Mouse (Mus musculus) cerebellum, postnatal 4 days (tissue): ENCODE measurements around the gene Pop5.

ENCODE experiments used
- DNase-seq, 2 experiments: peaks; one replicate each; pipeline ENCODE4 v3.0.0; 2022; ENCODE audit warnings: low spot score in 2 of 2, mixed read lengths in 1 of 2

Gene Pop5

DNA sequence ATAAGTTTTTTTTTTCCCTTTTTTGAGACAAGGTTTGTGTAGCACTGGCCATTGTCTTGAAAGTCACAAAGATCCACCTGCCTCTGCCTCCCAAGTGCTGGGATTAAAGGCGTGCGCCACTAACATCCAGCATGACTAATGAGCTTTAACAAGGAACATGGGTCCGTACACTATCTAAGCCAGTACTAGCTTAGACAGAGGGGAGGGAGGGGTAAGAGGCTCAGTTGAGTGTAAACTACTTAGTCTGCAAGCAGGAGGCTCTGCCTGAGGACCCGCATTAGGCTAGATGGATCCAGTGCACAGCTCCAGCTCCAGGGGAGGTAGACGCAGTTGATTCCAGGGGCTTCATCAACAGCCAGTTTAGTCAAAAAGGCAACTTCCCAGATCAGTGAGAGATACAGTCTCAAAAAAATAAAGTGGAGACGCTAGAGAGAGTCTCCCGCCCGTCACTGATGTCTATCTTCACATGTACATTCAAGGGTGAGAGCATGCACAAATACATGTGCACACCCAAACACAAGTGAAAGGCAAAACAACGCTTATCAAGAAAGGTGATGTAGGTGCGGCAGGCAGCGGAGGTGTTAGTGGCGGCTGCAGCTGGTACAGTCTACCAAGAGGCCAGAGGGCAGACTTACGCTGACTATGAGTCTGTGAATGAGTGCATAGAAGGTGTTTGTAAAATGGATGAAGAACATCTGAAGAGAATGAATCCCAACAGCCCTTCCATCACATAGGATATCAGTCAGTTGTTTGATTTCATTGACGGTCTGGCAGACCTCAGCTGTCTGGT is 27.1 kb downstream of the Pop5 start:
- no peak for DNase-seq

DNA sequence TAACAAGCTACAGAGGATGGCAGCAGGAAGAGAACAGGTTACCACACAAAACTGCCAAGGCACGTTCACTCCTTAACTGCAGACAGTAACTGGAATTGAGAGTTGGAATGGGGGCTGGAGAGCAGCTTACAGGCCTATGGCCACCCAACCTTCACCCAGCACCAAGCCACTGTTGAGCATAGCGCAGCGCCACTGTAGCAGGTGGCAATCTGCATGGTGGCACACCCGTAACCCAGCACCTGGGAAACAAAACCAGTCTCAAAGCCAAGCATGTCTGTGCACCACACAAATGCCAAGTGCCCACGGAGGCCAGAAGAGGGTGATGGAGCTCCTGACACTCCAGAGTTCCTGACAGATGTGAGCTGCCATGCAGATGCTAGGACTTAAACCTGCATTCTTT is 30.7 kb downstream of the Pop5 start:
- DNase-seq, result no peak

DNA sequence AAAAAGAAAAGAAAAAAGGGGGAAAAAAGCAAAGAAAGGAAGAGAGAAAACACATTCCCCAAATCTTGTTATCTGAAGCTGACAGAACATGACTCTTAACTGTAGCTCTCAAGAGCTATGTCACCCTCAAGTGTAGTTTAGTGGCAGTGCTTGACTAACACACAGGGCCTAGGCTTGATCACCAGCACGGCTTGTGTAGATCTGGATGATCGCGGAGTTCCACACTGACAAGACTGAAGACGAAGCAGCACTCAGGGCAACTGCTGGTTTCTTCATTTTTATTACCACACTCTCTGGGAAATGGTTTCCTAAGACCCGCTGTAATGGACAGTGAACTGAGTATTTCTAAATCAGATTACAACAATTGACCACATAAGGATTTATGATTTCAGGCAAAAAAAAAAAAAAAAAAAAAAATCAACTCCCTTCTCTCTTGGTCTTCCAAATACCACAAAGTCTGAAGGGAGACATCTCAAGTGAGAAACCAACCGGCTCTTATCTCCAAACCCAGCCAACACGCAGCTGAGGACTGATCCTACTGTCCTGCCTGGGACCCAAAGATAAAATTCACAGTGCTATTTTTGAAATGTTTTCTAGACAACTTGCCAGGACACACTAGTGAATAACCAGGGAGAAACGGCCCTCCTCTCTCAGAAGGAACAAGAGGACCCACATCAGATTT is 31.3 kb downstream of the Pop5 start:
- no peak for DNase-seq

GRCm38 (mm10) chr5:115267469-115268045 is 31.9 kb downstream of the Pop5 start:
- no peak for DNase-seq

- no peak for DNase-seq
Observed at GRCm38 (mm10) chr5:115268266-115268665, 32.6 kb downstream of the Pop5 start.

GRCm38 (mm10) chr5:115269969-115270368 is 34.3 kb downstream of the Pop5 start:
- no peak for DNase-seq

- DNase-seq, result peak in 1 of 2 experiments; percentile 25
Observed at GRCm38 (mm10) chr5:115271931-115272811, 36.5 kb downstream of the Pop5 start.

GRCm38 (mm10) chr5:115272812-115273548 is 37.3 kb downstream of the Pop5 start, which contains the start of gene Rnf10:
Gene Rnf10 (minus strand): TSS chr5:115272898.
- peak; percentile 94 to 99 for DNase-seq

GRCm38 (mm10) chr5:115273549-115274135 is 38.0 kb downstream of the Pop5 start:
- no peak for DNase-seq

DNA sequence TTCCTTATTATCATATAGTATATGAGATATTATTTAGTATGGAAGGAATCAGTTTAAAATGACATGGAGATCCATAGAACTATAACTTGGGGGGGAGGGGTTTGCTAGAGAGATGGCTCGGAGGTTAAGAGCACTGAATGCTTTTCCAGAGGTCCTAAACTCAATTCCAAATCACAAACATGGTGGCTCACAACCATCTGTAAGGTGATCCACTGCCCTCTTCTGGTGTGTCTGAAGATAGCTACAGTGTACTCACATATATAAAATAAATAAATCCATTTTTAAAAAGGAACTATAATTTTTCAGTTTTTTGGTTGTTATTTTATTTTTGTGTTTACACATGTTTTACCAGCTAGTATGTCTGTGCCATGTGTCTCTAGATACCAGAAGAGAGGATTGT is 38.7 kb downstream of the Pop5 start:
- DNase-seq, result no peak

GRCm38 (mm10) chr5:115274771-115275170 is 39.1 kb downstream of the Pop5 start:
- DNase-seq, result no peak

- peak in 1 of 2 experiments; percentile 28 for DNase-seq
Observed at GRCm38 (mm10) chr5:115275998-115276397, 40.4 kb downstream of the Pop5 start.

DNA sequence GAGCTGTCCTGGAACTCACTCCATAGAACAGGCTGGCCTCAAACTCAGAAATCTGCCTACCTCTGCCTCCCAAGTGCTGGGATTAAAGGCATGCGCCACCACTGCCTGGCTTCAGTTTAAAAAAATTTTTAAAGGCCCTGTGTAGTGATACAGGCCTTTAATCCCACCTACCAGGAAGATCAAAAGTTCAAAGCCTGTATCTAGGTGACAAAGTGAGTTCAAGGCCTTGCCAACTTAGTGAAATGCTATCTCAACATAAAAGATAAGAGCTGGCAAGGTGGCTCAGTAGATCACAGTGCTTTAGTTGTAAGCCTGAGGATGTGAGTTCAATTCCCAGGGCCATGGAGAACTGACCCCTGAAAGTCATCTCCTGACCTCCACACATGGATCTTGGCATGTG is 42.4 kb downstream of the Pop5 start:
- no peak for DNase-seq

DNA sequence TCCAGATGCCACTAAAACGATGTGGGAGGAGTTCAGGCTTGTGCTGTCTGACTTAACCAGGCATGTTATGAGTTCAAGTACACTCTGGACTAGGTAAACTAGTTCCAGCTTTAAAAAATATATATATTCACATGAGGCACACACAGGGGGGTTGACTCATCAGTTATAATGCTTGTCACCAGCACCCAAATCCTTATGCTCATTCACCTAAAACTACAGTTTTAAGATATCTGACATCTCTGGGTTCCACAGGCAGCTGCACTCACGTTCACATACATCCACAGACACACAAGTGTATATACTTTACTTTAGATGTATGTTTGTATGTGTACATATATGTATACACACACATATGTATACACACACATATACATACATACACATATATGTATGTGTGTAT is 43.1 kb downstream of the Pop5 start:
- DNase-seq, result no peak

DNA sequence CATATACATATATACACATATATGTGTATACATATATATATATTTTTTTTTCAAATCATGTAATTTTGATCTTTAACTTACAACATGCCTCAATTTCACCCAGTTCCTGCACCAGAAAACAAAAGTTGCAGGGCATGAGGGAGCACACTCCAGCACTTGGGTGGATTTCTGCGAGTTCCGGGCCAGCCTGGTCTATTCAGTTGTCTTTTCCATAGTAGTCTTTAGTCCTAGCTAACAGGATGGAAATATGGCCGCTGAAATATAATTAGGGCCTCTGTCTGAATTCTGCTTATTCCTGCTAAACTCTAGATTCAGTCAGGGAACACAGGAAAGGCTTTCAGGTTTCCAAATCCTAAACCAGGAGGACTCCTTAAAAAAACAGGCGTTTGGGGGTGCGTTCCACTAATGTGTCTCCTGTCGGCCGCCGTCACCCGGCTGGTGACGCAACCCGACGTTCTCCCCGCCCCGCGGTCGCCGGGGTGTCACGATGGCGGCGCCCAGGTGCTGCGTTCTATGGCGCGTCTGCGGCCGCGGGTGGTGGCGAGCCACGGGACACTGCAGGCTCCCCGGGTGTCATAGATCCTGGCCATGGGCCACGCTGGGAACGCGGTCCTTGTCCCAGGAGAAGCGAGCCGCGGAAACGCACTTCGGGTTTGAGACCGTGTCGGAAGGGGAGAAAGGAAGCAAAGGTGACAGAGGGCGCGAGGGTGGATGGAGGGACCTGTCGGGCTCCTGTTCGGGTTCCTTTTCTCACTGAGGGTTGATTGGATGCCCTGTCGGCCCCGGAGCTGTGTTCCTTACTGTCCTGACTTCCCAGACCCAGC is 43.8 kb downstream of the Pop5 start, which contains the start of gene Coq5:
TSS of gene Coq5 (plus strand) at position 441 of the 824 bp plus-strand sequence.
- peak; percentile 73 to 88 for DNase-seq

GRCm38 (mm10) chr5:115280050-115280687 is 44.5 kb downstream of the Pop5 start:
- DNase-seq, result peak in 1 of 2 experiments; percentile 28

- DNase-seq, result no peak
Observed at GRCm38 (mm10) chr5:115284735-115285134, 49.1 kb downstream of the Pop5 start.

GRCm38 (mm10) chr5:115294173-115294572 is 58.5 kb downstream of the Pop5 start:
- DNase-seq, result no peak
